Mouse (Mus musculus): ENCODE results near the gene Epx.
A peak's percentile ranks its signal among the peaks of the same experiment; 100 is the strongest.
"Not testable (repeated sequence)": the region's sequence is repeated elsewhere in the genome, so short reads cannot be mapped to it uniquely, and the experiment has no call there.

Gene Epx

DNA sequence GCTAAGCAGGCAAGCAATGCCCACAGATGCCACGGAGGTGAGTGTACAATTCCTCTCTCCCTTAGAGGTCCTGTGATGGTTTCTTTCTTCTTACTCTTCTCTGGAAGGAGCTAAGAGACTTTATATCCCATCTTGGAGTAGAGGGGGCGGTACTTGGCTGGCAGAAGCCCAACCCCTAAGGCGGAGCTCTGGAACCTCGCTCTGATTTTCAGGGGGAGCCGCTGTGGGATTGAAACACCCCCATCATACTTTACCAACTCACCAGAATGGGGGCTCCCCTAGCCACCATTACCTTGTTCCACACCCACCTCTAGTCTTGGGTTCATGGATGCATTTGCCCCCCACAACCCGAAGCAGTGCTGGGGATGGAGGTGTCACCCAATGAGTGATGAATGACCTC lies at the start of gene Epx:
Gene Epx, minus strand, starts transcription at position 101 of the 400 bp plus-strand sequence.
- DNase-seq (ENCODE audit: low read depth, low spot score) = no peak

GRCm38 (mm10) chr11:87920966-87921365 lies 45.6 kb upstream of the Epx start, which contains the start of gene Olfr464:
Gene Olfr464 (minus strand): TSS chr11:87920967.
- DNase-seq (ENCODE audit: low read depth, low spot score) = peak; percentile 71

GRCm38 (mm10) chr11:87920301-87920700 lies 45.0 kb upstream of the Epx start:
- DNase-seq (ENCODE audit: low read depth, low spot score) = no peak

GRCm38 (mm10) chr11:87916005-87916404 lies 40.7 kb upstream of the Epx start:
- DNase-seq (ENCODE audit: low read depth, low spot score) = peak; percentile 29

- no peak for DNase-seq (ENCODE audit: low read depth, low spot score)
These were observed 29.0 kb upstream of the Epx start for GRCm38 (mm10) chr11:87904331-87904730.

GRCm38 (mm10) chr11:87897287-87897686 lies 22.0 kb upstream of the Epx start, which contains the start of gene Olfr463:
Gene Olfr463 (minus strand): TSS chr11:87897387.
- no peak for DNase-seq (ENCODE audit: low read depth, low spot score)

DNA sequence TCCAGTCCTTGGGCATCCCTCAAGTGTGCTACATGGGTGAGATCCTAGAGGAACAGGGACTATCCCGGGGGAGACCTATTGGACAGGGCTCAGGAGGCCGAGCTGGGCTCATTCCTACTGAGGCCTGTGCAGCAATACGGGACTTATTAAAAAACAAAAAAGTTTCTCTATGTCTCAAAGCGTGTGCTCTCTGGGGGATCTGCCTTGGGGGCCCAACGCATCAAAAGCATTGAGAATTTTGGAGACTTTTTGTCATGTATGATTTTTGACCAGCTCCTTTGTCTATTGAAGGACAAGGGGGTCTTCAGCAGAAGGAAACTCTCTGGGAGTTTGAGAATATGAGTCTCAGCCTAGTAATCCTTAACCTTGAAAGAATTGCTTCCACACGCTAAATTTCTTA lies 16.8 kb upstream of the Epx start, which contains the start of gene Olfr462:
Gene Olfr462, minus strand, starts transcription at position 101 of the 400 bp plus-strand sequence.
- no peak for DNase-seq (ENCODE audit: low read depth, low spot score)

DNA sequence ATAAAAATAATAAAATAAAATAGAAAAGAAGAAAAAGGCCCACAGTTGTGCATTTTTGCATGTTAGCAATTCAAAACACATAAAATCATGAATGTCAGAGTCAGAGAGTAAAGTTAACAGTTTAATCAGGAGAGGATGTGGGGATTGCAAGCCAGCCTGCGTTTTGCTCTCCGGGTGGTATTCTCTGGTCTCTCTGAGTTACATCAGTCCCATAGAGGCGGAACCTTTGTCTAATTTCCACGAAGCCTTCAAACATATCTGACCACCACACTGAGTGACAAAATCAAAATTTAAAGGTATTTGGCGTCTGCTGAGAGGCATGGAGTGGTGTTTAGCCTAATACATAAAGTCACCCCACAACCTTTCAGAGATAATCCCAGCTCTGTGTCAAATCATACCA lies 9.5 kb upstream of the Epx start:
- no peak for DNase-seq (ENCODE audit: low read depth, low spot score)

GRCm38 (mm10) chr11:87883493-87883892 lies 8.2 kb upstream of the Epx start:
- DNase-seq (ENCODE audit: low read depth, low spot score) = peak; percentile 69

DNA sequence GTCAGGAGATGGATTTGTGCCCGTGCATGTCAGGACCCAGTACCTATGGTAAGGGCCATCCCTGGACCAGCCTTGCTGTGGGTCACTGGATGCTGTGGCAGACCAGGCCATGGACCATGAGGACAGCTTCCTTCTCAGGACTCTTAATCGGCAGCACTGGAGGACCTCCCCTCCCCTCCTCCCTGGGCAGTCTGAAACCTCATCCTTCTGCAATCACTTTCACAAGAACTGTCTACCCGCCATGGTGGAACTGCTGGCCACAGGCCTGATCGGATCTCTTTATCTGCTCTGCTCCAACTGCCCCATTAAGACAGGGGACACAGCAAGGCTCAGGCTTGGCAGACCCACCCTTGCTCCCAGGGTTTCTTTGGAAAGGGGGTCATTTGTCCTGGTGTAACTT lies 6.4 kb upstream of the Epx start:
- no peak for DNase-seq (ENCODE audit: low read depth, low spot score)

- no peak for DNase-seq (ENCODE audit: low read depth, low spot score)
These were observed 4.5 kb upstream of the Epx start for GRCm38 (mm10) chr11:87879826-87880225.

GRCm38 (mm10) chr11:87871766-87872165 lies 3.6 kb downstream of the Epx start:
- DNase-seq (ENCODE audit: low read depth, low spot score) = no peak

- DNase-seq (ENCODE audit: low read depth, low spot score) = peak; percentile 63
These were observed 5.2 kb downstream of the Epx start for GRCm38 (mm10) chr11:87870096-87870495.

DNA sequence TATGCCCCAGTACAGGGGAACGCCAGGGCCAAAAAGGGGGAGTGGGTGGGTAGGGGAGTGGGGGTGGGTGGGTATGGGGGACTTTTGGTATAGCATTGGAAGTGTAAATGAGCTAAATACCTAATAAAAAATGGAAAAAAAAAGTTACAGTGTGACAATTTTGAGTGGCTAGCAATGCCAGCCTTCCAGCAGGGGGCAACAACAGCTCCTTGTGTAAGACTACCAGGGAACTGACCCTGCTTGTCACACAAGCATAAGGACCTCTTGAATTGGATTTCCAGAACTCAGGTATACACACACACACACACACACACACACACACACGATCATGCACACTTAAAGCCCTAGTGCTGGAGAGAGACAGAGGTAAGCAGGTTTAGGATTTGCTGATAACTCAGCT lies 8.4 kb downstream of the Epx start:
- not testable (repeated sequence) for DNase-seq (ENCODE audit: low read depth, low spot score)

- no peak for DNase-seq (ENCODE audit: low read depth, low spot score)
These were observed 12.5 kb downstream of the Epx start for GRCm38 (mm10) chr11:87862805-87863204.

DNA sequence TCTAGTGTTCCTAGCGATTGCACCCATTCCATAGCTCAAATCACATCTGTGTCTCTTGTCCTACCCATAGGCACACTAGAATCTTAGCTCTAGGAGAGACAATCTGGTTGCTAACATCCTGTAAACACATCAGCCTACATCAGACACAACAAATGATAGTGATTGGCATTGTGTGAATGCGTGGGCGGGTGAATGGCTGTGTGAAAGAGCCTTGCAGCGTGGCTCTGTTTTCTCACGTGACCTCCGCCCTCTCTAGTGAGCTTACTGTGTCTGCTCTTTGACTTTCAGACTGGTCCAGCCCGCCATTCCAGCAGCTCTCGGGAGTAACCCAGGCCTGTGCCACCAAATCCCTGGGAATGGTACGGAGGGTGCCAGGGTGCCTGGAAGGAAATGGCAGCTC lies 14.9 kb downstream of the Epx start:
- DNase-seq (ENCODE audit: low read depth, low spot score) = peak; percentile 50

DNA sequence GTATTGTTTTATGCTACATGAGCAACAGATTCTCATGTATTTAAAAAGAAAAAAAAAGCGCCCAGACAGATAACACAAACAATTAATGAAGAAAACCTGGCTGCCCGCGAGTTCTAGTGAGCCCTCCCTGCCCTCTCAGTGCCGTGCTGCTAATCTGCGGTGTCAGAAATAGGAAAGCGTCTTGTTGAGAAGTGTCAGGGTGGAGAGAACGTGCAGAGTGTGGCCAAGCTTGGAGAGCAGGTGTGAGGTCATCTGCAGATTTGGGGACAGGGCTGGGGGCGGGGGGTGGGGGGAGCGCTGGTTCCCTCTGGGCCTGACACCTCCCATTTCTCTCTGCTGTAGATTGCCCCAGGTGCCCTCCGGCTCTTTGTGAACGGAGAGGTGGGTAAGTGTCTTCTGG lies 16.1 kb downstream of the Epx start:
- DNase-seq (ENCODE audit: low read depth, low spot score) = no peak

- DNase-seq (ENCODE audit: low read depth, low spot score) = peak; percentile 33
These were observed 20.8 kb downstream of the Epx start for GRCm38 (mm10) chr11:87854550-87854949.

- peak; percentile 41 for DNase-seq (ENCODE audit: low read depth, low spot score)
These were observed 21.8 kb downstream of the Epx start for GRCm38 (mm10) chr11:87853597-87853954.

GRCm38 (mm10) chr11:87852690-87853596 lies 22.4 kb downstream of the Epx start, which contains the start of gene Mks1:
Gene Mks1 (plus strand): TSS chr11:87853215.
- DNase-seq (ENCODE audit: low read depth, low spot score) = peak; percentile 94

DNA sequence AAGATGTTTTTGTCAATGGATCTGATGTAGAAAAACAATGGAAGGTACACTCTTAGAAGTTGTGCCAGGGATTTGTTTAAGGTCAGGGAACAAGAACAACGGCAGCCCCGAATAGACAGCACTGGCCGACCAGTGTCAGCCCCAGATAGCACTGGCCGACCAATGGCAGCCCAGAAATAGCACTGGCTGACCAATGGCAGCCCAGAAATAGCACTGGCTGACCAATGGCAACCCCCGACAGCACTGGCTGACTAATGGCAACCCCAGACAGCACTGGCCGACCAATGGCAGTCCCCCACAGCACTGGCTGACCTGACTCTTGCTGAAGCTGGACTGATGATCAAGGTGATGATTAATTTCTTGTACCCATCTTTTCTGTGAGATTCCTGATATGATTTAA lies 27.5 kb downstream of the Epx start:
- peak; percentile 81 for DNase-seq (ENCODE audit: low read depth, low spot score)

DNA sequence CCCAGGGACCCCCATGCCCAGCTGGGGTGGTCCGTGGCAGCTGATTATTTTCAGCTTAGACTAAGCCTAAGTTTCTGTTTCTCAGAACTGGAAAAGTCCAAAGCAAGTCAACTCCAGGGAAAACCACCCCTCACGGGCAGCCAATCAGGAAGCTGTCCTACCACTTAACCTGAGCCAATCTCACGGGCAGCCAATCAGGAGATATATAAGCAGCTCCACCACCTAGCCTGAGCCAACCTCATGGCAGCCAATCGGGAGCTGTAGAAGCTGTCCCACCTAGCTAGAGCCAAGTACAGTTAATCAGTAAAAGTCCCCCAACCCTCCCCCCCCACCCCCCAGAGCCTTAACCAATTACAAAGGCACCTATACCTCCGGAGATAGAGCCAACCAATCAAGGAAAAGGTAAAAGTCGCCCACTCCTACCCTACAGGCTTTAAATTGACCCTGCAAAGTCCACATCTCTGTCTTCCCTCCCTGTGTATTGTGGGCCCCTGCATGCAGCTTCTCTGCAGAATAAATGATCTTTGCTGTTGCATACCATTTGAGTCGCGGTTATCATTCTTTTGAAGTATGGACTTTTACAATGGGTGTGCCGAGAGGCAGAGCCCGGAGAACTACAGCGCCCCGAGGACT lies 28.3 kb downstream of the Epx start:
- peak; percentile 80 for DNase-seq (ENCODE audit: low read depth, low spot score)

GRCm38 (mm10) chr11:87841436-87841835 lies 33.9 kb downstream of the Epx start:
- DNase-seq (ENCODE audit: low read depth, low spot score) = no peak

Measured in R1 (cell line).